Mouse (Mus musculus) thymus, postnatal 36 days (tissue): Measurements from ENCODE around the gene Zgpat.

Experiments
- DNase-seq, 2 experiments: peaks; one replicate each; pipeline ENCODE4 v3.0.0; 2022; ENCODE audit warnings: mixed read lengths in 2 of 2

The Zgpat gene

GRCm38 (mm10) chr2:181364860-181365596 is at the start of gene Zgpat, which contains the start of gene Arfrp1:
Gene Zgpat (plus strand): TSS chr2:181364928.
Gene Arfrp1 (minus strand): TSS chr2:181365404.
- peak; percentile 85 to 86 for DNase-seq

- DNase-seq, result peak; percentile 82 to 85
Measured at GRCm38 (mm10) chr2:181319248-181320102, 45.3 kb upstream of the Zgpat start, which contains the start of gene Rtel1. Gene Rtel1 (plus strand): TSS chr2:181319739.

GRCm38 (mm10) chr2:181320103-181320499 is 44.6 kb upstream of the Zgpat start:
- no peak for DNase-seq

- no peak for DNase-seq
Measured at GRCm38 (mm10) chr2:181322136-181322535, 42.6 kb upstream of the Zgpat start.

GRCm38 (mm10) chr2:181326098-181326497 is 38.6 kb upstream of the Zgpat start:
- no peak for DNase-seq

- no peak for DNase-seq
Measured at GRCm38 (mm10) chr2:181332542-181332941, 32.2 kb upstream of the Zgpat start.

- peak; percentile 58 to 73 for DNase-seq
Measured at GRCm38 (mm10) chr2:181334023-181334422, 30.7 kb upstream of the Zgpat start.

- DNase-seq, result no peak
Measured at GRCm38 (mm10) chr2:181340426-181340825, 24.3 kb upstream of the Zgpat start.

- no peak for DNase-seq
Measured at GRCm38 (mm10) chr2:181342766-181343165, 22.0 kb upstream of the Zgpat start.

- DNase-seq, result no peak
Measured at GRCm38 (mm10) chr2:181356780-181357179, 7.9 kb upstream of the Zgpat start.

GRCm38 (mm10) chr2:181363946-181364345 is 782 bp upstream of the Zgpat start:
- DNase-seq, result no peak

- DNase-seq, result no peak
Measured at GRCm38 (mm10) chr2:181364487-181364859, 255 bp upstream of the Zgpat start.

- peak; percentile 37 to 44 for DNase-seq
Measured at GRCm38 (mm10) chr2:181365655-181366075, 937 bp downstream of the Zgpat start.

GRCm38 (mm10) chr2:181370001-181370400 is 5.3 kb downstream of the Zgpat start:
- DNase-seq, result no peak

- no peak for DNase-seq
Measured at GRCm38 (mm10) chr2:181375787-181376186, 11.1 kb downstream of the Zgpat start.

- DNase-seq, result no peak
Measured at GRCm38 (mm10) chr2:181377230-181377629, 12.5 kb downstream of the Zgpat start.

GRCm38 (mm10) chr2:181378701-181379100 is 14.0 kb downstream of the Zgpat start:
- DNase-seq, result no peak

- DNase-seq, result no peak
Measured at GRCm38 (mm10) chr2:181379778-181380177, 15.1 kb downstream of the Zgpat start, which contains the start of gene Lime1. Gene Lime1 (plus strand): TSS chr2:181380078.

- no peak for DNase-seq
Measured at GRCm38 (mm10) chr2:181380251-181380650, 15.5 kb downstream of the Zgpat start.

GRCm38 (mm10) chr2:181381107-181381506 is 16.4 kb downstream of the Zgpat start:
- DNase-seq, result peak; percentile 41 to 46

- no peak for DNase-seq
Measured at GRCm38 (mm10) chr2:181381631-181382306, 17.0 kb downstream of the Zgpat start.

- DNase-seq, result no peak
Measured at GRCm38 (mm10) chr2:181384463-181384862, 19.7 kb downstream of the Zgpat start.

- no peak for DNase-seq
Measured at GRCm38 (mm10) chr2:181384919-181385391, 20.2 kb downstream of the Zgpat start.
